Mouse (Mus musculus) midbrain, embryonic 10.5 days (tissue): ENCODE results near the gene Mbip. TPM values are rescaled to one million over a fixed set of nuclear protein-coding genes. Genes with fewer than 3 reads are reported as not detected.

Experiments
- DNase-seq: peaks from one replicate; pipeline ENCODE4 v3.0.0-alpha.2; 2017; ENCODE audit warnings: low spot score
- H3K27ac ChIP-seq: fragments of 300-500 bp; sonication (generic); replicated peaks from 2 replicates; pipeline ENCODE4 v1.5.1; 2016; ENCODE audit warnings: mild to moderate bottlenecking
- H3K27me3 ChIP-seq: fragments of 300-500 bp; sonication (generic); 2 replicates; pipeline ENCODE4 v1.6.1; 2016; ENCODE audit warnings: low read depth, mild to moderate bottlenecking; ENCODE audit not compliant: poor library complexity, severe bottlenecking
- H3K36me3 ChIP-seq: fragments of 300-500 bp; sonication (generic); 2 replicates; pipeline ENCODE4 v1.6.1; 2016; ENCODE audit warnings: mild to moderate bottlenecking, moderate library complexity
- H3K4me1 ChIP-seq: fragments of 300-500 bp; sonication (generic); 2 replicates; pipeline ENCODE4 v1.6.1; 2016
- H3K4me3 ChIP-seq: fragments of 300-500 bp; sonication (generic); 2 replicates; pipeline ENCODE4 v1.5.1; 2016; ENCODE audit warnings: mild to moderate bottlenecking, moderate library complexity
- H3K9me3 ChIP-seq: fragments of 300-500 bp; sonication (generic); replicated peaks from 2 replicates; pipeline ENCODE4 v1.6.1; 2016; ENCODE audit warnings: mild to moderate bottlenecking
- WGBS: fragments of 180-500 bp; shearing (Covaris S2); methylation state at CpG from one replicate; pipeline ENCODE4 v1.1.7; 2016; 5-methylcytosine and 5-hydroxymethylcytosine counted together
- polyA plus RNA-seq: library from polyadenylated mRNA; unstranded; fragments of >200 nt; fragmentation: Nextera tagmentation; extraction: Ambion mirVana; gene quantifications from 2 replicates; pipeline ENCODE4 v1.2.1, GENCODE M21; 2016

Gene Mbip
- 54.0 and 55.7 TPM in 2 replicates for polyA plus RNA-seq

GRCm38 (mm10) chr12:56345367-56346089 is at the start of gene Mbip:
Mbip (minus strand) TSS chr12:56345894.
- H3K27me3 ChIP-seq, result no peaks in the 10 kb centered on the region; the same call in 1 of the 2 replicates
- H3K36me3 ChIP-seq, result peaks cover 2% of the 10 kb centered on the region; the same call in 1 of the 2 replicates
- peak within 1 kb of the TSS; percentile 89 for H3K4me3 ChIP-seq
- peak within 1 kb of the TSS; percentile 92 for H3K27ac ChIP-seq
- under 1% methylated on average over 37 of the region's 37 CpGs for WGBS
- peaks cover 12% of the 10 kb centered on the region for H3K4me1 ChIP-seq
- peak; percentile 97 for DNase-seq
- no peaks in the 10 kb centered on the region for H3K9me3 ChIP-seq

- no peaks in the 10 kb centered on the region for H3K9me3 ChIP-seq
- H3K4me1 ChIP-seq, result peaks cover 21% of the 10 kb centered on the region
- 69% methylated on average over 7 of the region's 7 CpGs for WGBS
- no peak overlapping the region for H3K4me3 ChIP-seq
- no peak for DNase-seq
- no peaks in the 10 kb centered on the region for H3K36me3 ChIP-seq
- H3K27me3 ChIP-seq, result no peaks in the 10 kb centered on the region
- H3K27ac ChIP-seq, result no peak overlapping the region
Measured at GRCm38 (mm10) chr12:56387647-56388205, 42.0 kb upstream of the Mbip start.

- Histone ChIP-seq H3K4me1 (peaks cover 21% of the 10 kb centered on the region), H3K4me3 (no peak overlapping the region), H3K27ac (0 out of 2 replicates have a peak overlapping the region, but pooled peaks have one; percentile 38), H3K36me3 (no peaks in the 10 kb centered on the region), H3K27me3 (no peaks in the 10 kb centered on the region), H3K9me3 (no peaks in the 10 kb centered on the region)
- 46% methylated on average over 5 of the region's 6 CpGs for WGBS
- DNase-seq, result no peak
Measured at GRCm38 (mm10) chr12:56386955-56387646, 41.4 kb upstream of the Mbip start.

- WGBS, result 5% methylated on average over 5 of the region's 5 CpGs
- Histone ChIP-seq H3K27ac (peak overlapping the region; percentile 92), H3K36me3 (peaks cover 2% of the 10 kb centered on the region), H3K4me3 (peak overlapping the region; percentile 89), H3K4me1 (peaks cover 12% of the 10 kb centered on the region), H3K9me3 (no peaks in the 10 kb centered on the region), H3K27me3 (no peaks in the 10 kb centered on the region; the same call in 1 of the 2 replicates)
- no peak for DNase-seq
Measured at GRCm38 (mm10) chr12:56344771-56345314, 851 bp downstream of the Mbip start.

- Histone ChIP-seq H3K4me3 (no peak overlapping the region), H3K36me3 (peaks cover 37% of the 10 kb centered on the region), H3K27ac (no peak overlapping the region), H3K27me3 (no peaks in the 10 kb centered on the region; the same call in 1 of the 2 replicates), H3K9me3 (no peaks in the 10 kb centered on the region), H3K4me1 (peaks cover 10% of the 10 kb centered on the region)
- DNase-seq, result no peak
- 85% methylated on average over 8 of the region's 8 CpGs for WGBS
Measured at GRCm38 (mm10) chr12:56339295-56340056, 6.2 kb downstream of the Mbip start.

- no peak overlapping the region for H3K27ac ChIP-seq
- H3K4me1 ChIP-seq, result no peaks in the 10 kb centered on the region
- H3K27me3 ChIP-seq, result no peaks in the 10 kb centered on the region
- 91% methylated on average over 2 of the region's 2 CpGs for WGBS
- H3K4me3 ChIP-seq, result no peak overlapping the region
- H3K9me3 ChIP-seq, result no peaks in the 10 kb centered on the region
- no peak for DNase-seq
- peaks cover 87% of the 10 kb centered on the region for H3K36me3 ChIP-seq
Measured at GRCm38 (mm10) chr12:56333461-56333860, 12.2 kb downstream of the Mbip start.

- Histone ChIP-seq H3K36me3 (peaks cover 95% of the 10 kb centered on the region), H3K4me1 (no peaks in the 10 kb centered on the region), H3K27me3 (no peaks in the 10 kb centered on the region), H3K9me3 (no peaks in the 10 kb centered on the region), H3K4me3 (no peak overlapping the region), H3K27ac (no peak overlapping the region)
- WGBS, result 91% methylated on average over 3 of the region's 3 CpGs
- DNase-seq, result no peak
Measured at GRCm38 (mm10) chr12:56332475-56332874, 13.2 kb downstream of the Mbip start.

GRCm38 (mm10) chr12:56327448-56327998 is 18.2 kb downstream of the Mbip start:
- no peak for DNase-seq
- Histone ChIP-seq H3K9me3 (no peaks in the 10 kb centered on the region; the same call in 1 of the 2 replicates), H3K4me1 (no peaks in the 10 kb centered on the region), H3K4me3 (no peak overlapping the region), H3K27ac (no peak overlapping the region), H3K27me3 (no peaks in the 10 kb centered on the region), H3K36me3 (peaks cover 71% of the 10 kb centered on the region)
- 96% methylated on average over 6 of the region's 6 CpGs for WGBS

GRCm38 (mm10) chr12:56325851-56326250 is 19.8 kb downstream of the Mbip start:
- Histone ChIP-seq H3K27ac (no peak overlapping the region), H3K4me3 (no peak overlapping the region), H3K36me3 (peaks cover 58% of the 10 kb centered on the region), H3K27me3 (no peaks in the 10 kb centered on the region), H3K9me3 (no peaks in the 10 kb centered on the region; the same call in 1 of the 2 replicates), H3K4me1 (peaks cover 3% of the 10 kb centered on the region; the same call in 1 of the 2 replicates)
- WGBS, result 91% methylated on average over 1 of the region's 1 CpGs
- no peak for DNase-seq

- Histone ChIP-seq H3K27ac (no peak overlapping the region), H3K27me3 (no peaks in the 10 kb centered on the region), H3K4me3 (no peak overlapping the region), H3K4me1 (peaks cover 3% of the 10 kb centered on the region; the same call in 1 of the 2 replicates), H3K36me3 (no peaks in the 10 kb centered on the region), H3K9me3 (0 out of 2 replicates have a peak, but pooled peaks cover 2% of the 10 kb centered on the region)
- 88% methylated on average over 4 of the region's 4 CpGs for WGBS
- DNase-seq, result no peak
Measured at GRCm38 (mm10) chr12:56318941-56319340, 26.8 kb downstream of the Mbip start.

GRCm38 (mm10) chr12:56318059-56318458 is 27.6 kb downstream of the Mbip start:
- Histone ChIP-seq H3K36me3 (no peaks in the 10 kb centered on the region), H3K4me1 (peaks cover 3% of the 10 kb centered on the region; the same call in 1 of the 2 replicates), H3K27me3 (no peaks in the 10 kb centered on the region), H3K27ac (no peak overlapping the region), H3K9me3 (0 out of 2 replicates have a peak, but pooled peaks cover 4% of the 10 kb centered on the region), H3K4me3 (no peak overlapping the region)
- 87% methylated on average over 8 of the region's 8 CpGs for WGBS
- no peak for DNase-seq

GRCm38 (mm10) chr12:56305758-56306157 is 39.9 kb downstream of the Mbip start:
- no peaks in the 10 kb centered on the region for H3K36me3 ChIP-seq
- no peaks in the 10 kb centered on the region for H3K9me3 ChIP-seq
- no peak overlapping the region for H3K27ac ChIP-seq
- no peak overlapping the region for H3K4me3 ChIP-seq
- H3K4me1 ChIP-seq, result peaks cover 14% of the 10 kb centered on the region
- H3K27me3 ChIP-seq, result peaks cover 27% of the 10 kb centered on the region
- 83% methylated on average over 6 of the region's 6 CpGs for WGBS
- DNase-seq, result no peak
